Mouse (Mus musculus): Measurements from ENCODE around the gene Itga5. TPM values are rescaled to one million over a fixed set of nuclear protein-coding genes. Genes with fewer than 3 reads are reported as not detected.

Itga5 gene
- polyA plus RNA-seq, 1 experiment from 2014 or later: 63.4 TPM

- DNase-seq (ENCODE audit: low spot score): peak; percentile 63
- no peaks in the 10 kb centered on the region for H3K27me3 ChIP-seq (replicated peaks; ENCODE audit: control insufficient read depth, insufficient read depth, low read length)
- peak overlapping the region; percentile 42 for H3K4me2 ChIP-seq (ENCODE audit: low read depth, low read length)
- H3K9me3 ChIP-seq (ENCODE audit: control insufficient read depth, low read length): no peaks in the 10 kb centered on the region
- H3K9ac ChIP-seq (ENCODE audit: low read depth, low read length): peak overlapping the region; percentile 51
- H3K4me3 ChIP-seq (ENCODE audit: low read depth, low read length): peak overlapping the region; percentile 17; the same call in 1 of the 2 replicates
- peak overlapping the region; percentile 94 for H3K27ac ChIP-seq (replicated peaks; ENCODE audit: low read depth, low read length)
- peaks cover 88% of the 10 kb centered on the region for H3K4me1 ChIP-seq (ENCODE audit: control insufficient read depth, insufficient read depth, low read length)
- ATAC-seq (ENCODE audit: low read depth): no peak
- 0% methylated on average over 2 of the region's 2 CpGs for WGBS
- peaks cover 37% of the 10 kb centered on the region for H3K36me3 ChIP-seq (ENCODE audit: control insufficient read depth, insufficient read depth, low read length)
These were observed 66.0 kb downstream of the Itga5 start for GRCm38 (mm10) chr15:103300560-103300959.

GRCm38 (mm10) chr15:103300067-103300471 is 66.5 kb downstream of the Itga5 start:
- peak; percentile 19 for ATAC-seq (ENCODE audit: low read depth)
- Histone ChIP-seq H3K27me3 (replicated peaks; ENCODE audit: control insufficient read depth, insufficient read depth, low read length) (no peaks in the 10 kb centered on the region), H3K4me1 (ENCODE audit: control insufficient read depth, insufficient read depth, low read length) (peaks cover 92% of the 10 kb centered on the region), H3K4me2 (ENCODE audit: low read depth, low read length) (peak overlapping the region; percentile 42), H3K4me3 (ENCODE audit: low read depth, low read length) (peak overlapping the region; percentile 17; the same call in 1 of the 2 replicates), H3K9ac (ENCODE audit: low read depth, low read length) (peak overlapping the region; percentile 51), H3K27ac (replicated peaks; ENCODE audit: low read depth, low read length) (peak overlapping the region; percentile 94), H3K36me3 (ENCODE audit: control insufficient read depth, insufficient read depth, low read length) (peaks cover 37% of the 10 kb centered on the region), H3K9me3 (ENCODE audit: control insufficient read depth, low read length) (no peaks in the 10 kb centered on the region)
- peak; percentile 91 for DNase-seq (ENCODE audit: low spot score)
- WGBS: 10% methylated on average over 18 of the region's 18 CpGs

DNA sequence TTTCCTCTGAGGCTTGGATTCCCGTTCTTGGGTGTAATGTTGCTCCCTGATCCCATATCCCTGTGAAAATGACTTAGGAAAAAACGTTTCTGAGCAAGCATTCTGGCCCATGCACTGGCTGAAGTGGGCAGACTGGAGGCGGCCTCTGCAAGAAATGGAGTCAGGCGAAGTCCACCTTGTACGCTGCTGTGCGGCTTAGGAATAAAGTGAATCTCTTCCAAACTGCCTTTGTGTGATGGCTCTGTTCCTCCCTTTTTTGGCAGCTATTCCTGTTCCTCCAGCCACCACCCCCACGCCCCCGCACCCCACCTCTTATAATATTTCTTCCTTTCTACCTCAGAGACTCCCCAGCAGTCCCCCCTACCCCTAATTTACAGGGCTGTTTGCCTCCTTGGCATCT is 66.9 kb downstream of the Itga5 start:
- no peak overlapping the region for H3K4me3 ChIP-seq (ENCODE audit: low read depth, low read length)
- H3K4me2 ChIP-seq (ENCODE audit: low read depth, low read length): peak overlapping the region; percentile 42
- peak overlapping the region; percentile 94 for H3K27ac ChIP-seq (replicated peaks; ENCODE audit: low read depth, low read length)
- H3K9me3 ChIP-seq (ENCODE audit: control insufficient read depth, low read length): no peaks in the 10 kb centered on the region
- peaks cover 91% of the 10 kb centered on the region for H3K4me1 ChIP-seq (ENCODE audit: control insufficient read depth, insufficient read depth, low read length)
- peaks cover 37% of the 10 kb centered on the region for H3K36me3 ChIP-seq (ENCODE audit: control insufficient read depth, insufficient read depth, low read length)
- ATAC-seq (ENCODE audit: low read depth) (no peak), DNase-seq (ENCODE audit: low spot score) (no peak)
- no peaks in the 10 kb centered on the region for H3K27me3 ChIP-seq (replicated peaks; ENCODE audit: control insufficient read depth, insufficient read depth, low read length)
- peak overlapping the region; percentile 51; the same call in 1 of the 2 replicates for H3K9ac ChIP-seq (ENCODE audit: low read depth, low read length)
- WGBS: 29% methylated on average over 8 of the region's 8 CpGs

GRCm38 (mm10) chr15:103298861-103299616 is 67.5 kb downstream of the Itga5 start:
- H3K9ac ChIP-seq (ENCODE audit: low read depth, low read length): peak overlapping the region; percentile 51; the same call in 1 of the 2 replicates
- peak overlapping the region; percentile 94 for H3K27ac ChIP-seq (replicated peaks; ENCODE audit: low read depth, low read length)
- H3K9me3 ChIP-seq (ENCODE audit: control insufficient read depth, low read length): no peaks in the 10 kb centered on the region
- 65% methylated on average over 5 of the region's 5 CpGs for WGBS
- H3K4me2 ChIP-seq (ENCODE audit: low read depth, low read length): no peak overlapping the region
- H3K36me3 ChIP-seq (ENCODE audit: control insufficient read depth, insufficient read depth, low read length): peaks cover 37% of the 10 kb centered on the region
- H3K4me1 ChIP-seq (ENCODE audit: control insufficient read depth, insufficient read depth, low read length): peaks cover 85% of the 10 kb centered on the region
- no peak overlapping the region for H3K4me3 ChIP-seq (ENCODE audit: low read depth, low read length)
- no peaks in the 10 kb centered on the region for H3K27me3 ChIP-seq (replicated peaks; ENCODE audit: control insufficient read depth, insufficient read depth, low read length)
- ATAC-seq (ENCODE audit: low read depth) (no peak), DNase-seq (ENCODE audit: low spot score) (no peak)

DNA sequence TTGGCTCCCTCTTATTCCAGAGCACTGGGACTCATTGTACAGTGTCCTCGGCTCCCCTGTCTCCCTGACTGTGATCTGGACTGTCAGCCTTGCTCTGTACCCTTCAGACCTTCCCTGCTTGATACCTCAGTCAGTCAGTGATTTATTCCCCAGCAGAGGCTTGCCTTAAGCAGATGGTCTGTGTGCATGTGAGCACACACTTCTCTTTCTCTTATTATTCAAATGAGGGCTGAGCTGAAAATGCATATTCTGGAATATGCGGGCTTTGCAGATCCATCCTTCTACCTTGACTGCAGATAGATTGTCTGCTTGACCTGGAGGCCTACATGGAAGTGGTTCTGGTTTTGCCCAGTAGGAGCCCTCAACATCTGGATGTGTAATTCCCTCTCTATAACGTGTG is 68.5 kb downstream of the Itga5 start:
- Histone ChIP-seq H3K27me3 (replicated peaks; ENCODE audit: control insufficient read depth, insufficient read depth, low read length) (no peaks in the 10 kb centered on the region), H3K9ac (ENCODE audit: low read depth, low read length) (no peak overlapping the region), H3K9me3 (ENCODE audit: control insufficient read depth, low read length) (no peaks in the 10 kb centered on the region), H3K4me2 (ENCODE audit: low read depth, low read length) (no peak overlapping the region), H3K36me3 (ENCODE audit: control insufficient read depth, insufficient read depth, low read length) (peaks cover 46% of the 10 kb centered on the region), H3K27ac (replicated peaks; ENCODE audit: low read depth, low read length) (peak overlapping the region; percentile 94), H3K4me3 (ENCODE audit: low read depth, low read length) (no peak overlapping the region), H3K4me1 (ENCODE audit: control insufficient read depth, insufficient read depth, low read length) (peaks cover 75% of the 10 kb centered on the region)
- ATAC-seq (ENCODE audit: low read depth) (no peak), DNase-seq (ENCODE audit: low spot score) (no peak)
- WGBS: 66% methylated on average over 3 of the region's 3 CpGs

- H3K9me3 ChIP-seq (ENCODE audit: control insufficient read depth, low read length): no peaks in the 10 kb centered on the region
- WGBS: 39% methylated on average over 6 of the region's 6 CpGs
- H3K4me1 ChIP-seq (ENCODE audit: control insufficient read depth, insufficient read depth, low read length): peaks cover 68% of the 10 kb centered on the region
- ATAC-seq (ENCODE audit: low read depth) (no peak), DNase-seq (ENCODE audit: low spot score) (no peak)
- H3K27ac ChIP-seq (replicated peaks; ENCODE audit: low read depth, low read length): peak overlapping the region; percentile 94; the same call in 1 of the 2 replicates
- H3K4me3 ChIP-seq (ENCODE audit: low read depth, low read length): no peak overlapping the region
- H3K27me3 ChIP-seq (replicated peaks; ENCODE audit: control insufficient read depth, insufficient read depth, low read length): no peaks in the 10 kb centered on the region
- peaks cover 54% of the 10 kb centered on the region for H3K36me3 ChIP-seq (ENCODE audit: control insufficient read depth, insufficient read depth, low read length)
- H3K9ac ChIP-seq (ENCODE audit: low read depth, low read length): no peak overlapping the region
- no peak overlapping the region for H3K4me2 ChIP-seq (ENCODE audit: low read depth, low read length)
These were observed 69.2 kb downstream of the Itga5 start for GRCm38 (mm10) chr15:103297313-103297712.

- peaks cover 68% of the 10 kb centered on the region for H3K36me3 ChIP-seq (ENCODE audit: control insufficient read depth, insufficient read depth, low read length)
- H3K27me3 ChIP-seq (replicated peaks; ENCODE audit: control insufficient read depth, insufficient read depth, low read length): no peaks in the 10 kb centered on the region
- H3K4me2 ChIP-seq (ENCODE audit: low read depth, low read length): no peak overlapping the region
- no peak overlapping the region for H3K9ac ChIP-seq (ENCODE audit: low read depth, low read length)
- WGBS: 4% methylated on average over 5 of the region's 5 CpGs
- peak; percentile 3; the same call in 1 of the 2 replicates for ATAC-seq (ENCODE audit: low read depth)
- peak; percentile 62 for DNase-seq (ENCODE audit: low spot score)
- no peaks in the 10 kb centered on the region for H3K9me3 ChIP-seq (ENCODE audit: control insufficient read depth, low read length)
- peaks cover 54% of the 10 kb centered on the region for H3K4me1 ChIP-seq (ENCODE audit: control insufficient read depth, insufficient read depth, low read length)
- H3K27ac ChIP-seq (replicated peaks; ENCODE audit: low read depth, low read length): peak overlapping the region; percentile 59
- no peak overlapping the region for H3K4me3 ChIP-seq (ENCODE audit: low read depth, low read length)
These were observed 70.7 kb downstream of the Itga5 start for GRCm38 (mm10) chr15:103295851-103296250.

DNA sequence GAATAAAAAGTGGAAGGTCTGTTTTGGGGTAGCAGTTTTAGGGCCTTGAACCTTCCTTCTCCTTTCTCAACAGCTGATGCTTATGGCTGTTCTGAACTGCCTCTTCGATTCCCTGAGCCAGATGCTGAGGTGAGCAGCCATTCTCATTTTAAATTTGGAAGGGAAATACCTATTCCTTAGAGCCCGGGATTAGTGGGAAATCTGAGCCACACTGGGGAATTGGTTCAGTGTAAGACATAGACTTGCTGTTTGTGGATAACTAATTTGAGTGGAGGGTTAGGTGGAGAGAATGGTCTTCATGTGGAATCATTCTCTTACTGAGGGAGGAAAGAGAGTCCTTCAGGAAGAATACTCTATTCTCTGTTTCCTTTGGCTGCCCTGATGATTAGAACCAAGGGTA is 71.9 kb downstream of the Itga5 start:
- Histone ChIP-seq H3K4me2 (ENCODE audit: low read depth, low read length) (no peak overlapping the region), H3K9me3 (ENCODE audit: control insufficient read depth, low read length) (no peaks in the 10 kb centered on the region), H3K27me3 (replicated peaks; ENCODE audit: control insufficient read depth, insufficient read depth, low read length) (no peaks in the 10 kb centered on the region), H3K9ac (ENCODE audit: low read depth, low read length) (no peak overlapping the region), H3K4me1 (ENCODE audit: control insufficient read depth, insufficient read depth, low read length) (peaks cover 42% of the 10 kb centered on the region), H3K36me3 (ENCODE audit: control insufficient read depth, insufficient read depth, low read length) (peaks cover 76% of the 10 kb centered on the region), H3K27ac (replicated peaks; ENCODE audit: low read depth, low read length) (peak overlapping the region; percentile 59; the same call in 1 of the 2 replicates), H3K4me3 (ENCODE audit: low read depth, low read length) (no peak overlapping the region)
- WGBS: 23% methylated on average over 2 of the region's 2 CpGs
- DNase-seq (ENCODE audit: low spot score): peak; percentile 79
- no peak; the same call in 1 of the 2 replicates for ATAC-seq (ENCODE audit: low read depth)

Data from embryonic facial prominence, embryonic 14.5 days (tissue).